ENCODE assay signal across 19 mouse cellular contexts in genomic region chr6:28825894-28826293, GRCm38 (mm10). TPM values are rescaled to one million over a fixed set of nuclear protein-coding genes. Genes with fewer than 3 reads are reported as not detected.
A peak's percentile ranks its signal among the peaks of the same experiment; 100 is the strongest.
DNase-seq lines count a peak whose midpoint lies in the region; ATAC-seq lines count a peak whose summit lies in the region.
"Had no signal": no experiment of that assay in that cellular context is flagged by ENCODE, and none has a peak within 500 bp of the region (broad histone marks: within the 10 kb centered on the region; RNA-seq: fewer than 3 reads in every experiment).

No protein-coding gene starts in this region.

- H3K27ac ChIP-seq in neural tube, embryonic 11.5 days (ENCODE audit: low read depth, low read length), result no peak overlapping the region
- H3K27ac ChIP-seq in midbrain, embryonic 13.5 days, result no peak overlapping the region
- H3K27ac ChIP-seq in neural tube, embryonic 15.5 days (replicated peaks), result no peak overlapping the region
- H3K27ac ChIP-seq: embryonic facial prominence, embryonic 15.5 days; heart, adult 2 months; heart, embryonic 15.5 days had no signal

- H3K9ac ChIP-seq in neural tube, embryonic 11.5 days (ENCODE audit: low read length), result no peak overlapping the region
- H3K9ac ChIP-seq in midbrain, embryonic 13.5 days (replicated peaks), result no peak overlapping the region
- H3K9ac ChIP-seq in neural tube, embryonic 15.5 days (replicated peaks), result no peak overlapping the region
- H3K9ac ChIP-seq: embryonic facial prominence, embryonic 15.5 days; heart, embryonic 15.5 days; liver, postnatal 0 days had no signal

- H3K36me3 ChIP-seq in neural tube, embryonic 11.5 days (ENCODE audit: control insufficient read depth, insufficient read depth, low read length), result 0 out of 2 replicates have a peak, but pooled peaks cover 2% of the 10 kb centered on the region
- H3K36me3 ChIP-seq in midbrain, embryonic 13.5 days, result peaks cover 6% of the 10 kb centered on the region
- peaks cover 6% of the 10 kb centered on the region; the same call in 1 of the 2 replicates for H3K36me3 ChIP-seq in neural tube, embryonic 15.5 days
- H3K36me3 ChIP-seq: heart, embryonic 15.5 days had no signal

- H3K4me1 ChIP-seq in neural tube, embryonic 11.5 days (ENCODE audit: control insufficient read depth, insufficient read depth, low read length), result peaks cover 30% of the 10 kb centered on the region
- peaks cover 74% of the 10 kb centered on the region for H3K4me1 ChIP-seq in midbrain, embryonic 13.5 days (replicated peaks)
- peaks cover 88% of the 10 kb centered on the region for H3K4me1 ChIP-seq in neural tube, embryonic 15.5 days

- H3K4me3 ChIP-seq in neural tube, embryonic 11.5 days (ENCODE audit: low read depth, low read length), result no peak overlapping the region
- H3K4me3 ChIP-seq in midbrain, embryonic 13.5 days (replicated peaks), result no peak overlapping the region
- H3K4me3 ChIP-seq in neural tube, embryonic 15.5 days (replicated peaks), result peak overlapping the region; percentile 5; the same call in 1 of the 2 replicates
- H3K4me3 ChIP-seq: embryonic facial prominence, embryonic 15.5 days; heart, adult 2 months; heart, embryonic 15.5 days had no signal

- H3K4me2 ChIP-seq in neural tube, embryonic 11.5 days (ENCODE audit: low read depth), result no peak overlapping the region
- H3K4me2 ChIP-seq in midbrain, embryonic 13.5 days (replicated peaks), result peak overlapping the region; percentile 92
- H3K4me2 ChIP-seq in neural tube, embryonic 15.5 days, result peak overlapping the region; percentile 93
- H3K4me2 ChIP-seq: embryonic facial prominence, embryonic 15.5 days; heart, embryonic 15.5 days had no signal

- 68% methylated on average over 3 of the region's 3 CpGs for WGBS in neural tube, embryonic 11.5 days
- 53% methylated on average over 3 of the region's 3 CpGs for WGBS in midbrain, embryonic 13.5 days
- WGBS in neural tube, embryonic 15.5 days, result 35% methylated on average over 3 of the region's 3 CpGs

- no peaks in the 10 kb centered on the region for H3K9me3 ChIP-seq in neural tube, embryonic 11.5 days (ENCODE audit: control insufficient read depth, low read length)
- no peaks in the 10 kb centered on the region for H3K9me3 ChIP-seq in midbrain, embryonic 13.5 days
- no peaks in the 10 kb centered on the region for H3K9me3 ChIP-seq in neural tube, embryonic 15.5 days (replicated peaks)
- H3K9me3 ChIP-seq: embryonic facial prominence, embryonic 15.5 days; heart, embryonic 15.5 days had no signal

- DNase-seq in cerebellum, adult 9-10 months, result peak; percentile 34
- DNase-seq in cerebellum, adult 9-11 months, result no peak
- no peak for DNase-seq in neural tube, embryonic 11.5 days (ENCODE audit: low spot score)
- no peak for DNase-seq in neural tube, embryonic 10.5 days (ENCODE audit: extremely low spot score, low spot score)
- DNase-seq in adrenal gland, postnatal 14 days, result no peak
- DNase-seq: adrenal gland, adult 8-10 months; cerebellum, adult 18-20 months; heart, adult 2 months; kidney, adult 9 months; kidney, postnatal 4 days; liver; liver, postnatal 0 days; thymus, adult 18-20 months had no signal

- ATAC-seq in neural tube, embryonic 11.5 days (ENCODE audit: insufficient read depth, low FRiP score, low TSS enrichment), result peak; percentile 40; the same call in 1 of the 2 replicates
- ATAC-seq in midbrain, embryonic 13.5 days, result no peak
- ATAC-seq in neural tube, embryonic 15.5 days (ENCODE audit: low FRiP score), result no peak
- no peak for ATAC-seq in monocyte, adult 5-6 weeks (replicated peaks; ENCODE audit: insufficient number of reproducible peaks, low FRiP score, low TSS enrichment, poor library complexity, severe bottlenecking)
- ATAC-seq: liver, postnatal 0 days had no signal

- peaks cover 4% of the 10 kb centered on the region; the same call in 1 of the 2 replicates for H3K27me3 ChIP-seq in neural tube, embryonic 11.5 days (ENCODE audit: control insufficient read depth, insufficient read depth, low read length)
- no peaks in the 10 kb centered on the region for H3K27me3 ChIP-seq in midbrain, embryonic 13.5 days
- H3K27me3 ChIP-seq in neural tube, embryonic 15.5 days (replicated peaks), result no peaks in the 10 kb centered on the region
- H3K27me3 ChIP-seq: CH12.LX had no signal

RNA-seq across cellular contexts. Expression of gene Lrrc4, which starts 5.7 kb away (rescaled TPM):
- polyA plus RNA-seq in neural tube, embryonic 11.5 days (2014; fragmentation: Nextera tagmentation; extraction: Ambion mirVana), result 6.3 and 7.2 TPM in 2 replicates
- 5.1 and 5.3 TPM in 2 replicates for polyA plus RNA-seq in midbrain, embryonic 13.5 days (2015; fragmentation: Nextera tagmentation; extraction: Ambion mirVana)
- 7.2 and 8.5 TPM in 2 replicates for polyA plus RNA-seq in neural tube, embryonic 15.5 days (2015; fragmentation: Nextera tagmentation; extraction: Ambion mirVana)
- total RNA-seq in monocyte, adult 5-6 weeks (2017), result 0.32 to 0.68 TPM in 2 of 3 replicates, not detected in the other
- 6.0 and 6.7 TPM in 2 replicates for total RNA-seq in adrenal gland, postnatal 14 days (2021)
